Mouse (Mus musculus): ENCODE measurements around the gene Slc43a1. TPM values are rescaled to one million over a fixed set of nuclear protein-coding genes. Genes with fewer than 3 reads are reported as not detected.
"Not testable (repeated sequence)": the region's sequence is repeated elsewhere in the genome, so short reads cannot be mapped to it uniquely, and the experiment has no call there.

Slc43a1 gene
- total RNA-seq, 2 experiments from 2014 or later: 7.7 to 8.4 TPM

GRCm38 (mm10) chr2:84896686-84897085 lies 58.0 kb downstream of the Slc43a1 start:
- DNase-seq: not testable (repeated sequence)

- no peak for DNase-seq
Observed at GRCm38 (mm10) chr2:84912722-84913121, 74.1 kb downstream of the Slc43a1 start.

Other genes with a start within 250 kb of the Slc43a1 start
- gene Ctnnd1, start 188.1 kb upstream of the Slc43a1 start, total RNA-seq (2021): 10 to 100 TPM; 29.6 to 31.2 TPM
- not detected for gene Btbd18, start 179.8 kb upstream of the Slc43a1 start, total RNA-seq (2021)
- 10 to 100 TPM in 1 of 2 experiments, 1 to 10 TPM in 1; 9.7 to 11.9 TPM for gene Selenoh, start 168.1 kb upstream of the Slc43a1 start, total RNA-seq (2021)
- gene Gm28635, start 160.8 kb upstream of the Slc43a1 start, total RNA-seq (2021): 1 to 10 TPM in 1 of 2 experiments, under 1 TPM in 1; 0.94 to 3.4 TPM
- gene Med19, start 160.4 kb upstream of the Slc43a1 start, total RNA-seq (2021): 1 to 10 TPM; 6.7 to 7.6 TPM
- gene Tmx2, start 159.7 kb upstream of the Slc43a1 start, total RNA-seq (2021): 10 to 100 TPM; 47.6 to 69.5 TPM
- 10 to 100 TPM; 56.6 TPM for gene Zdhhc5, start 123.7 kb upstream of the Slc43a1 start, total RNA-seq (2021)
- gene Clp1, start 111.5 kb upstream of the Slc43a1 start, total RNA-seq (2021): 1 to 10 TPM; 3.2 to 3.5 TPM
- gene Ypel4, start 104.8 kb upstream of the Slc43a1 start, total RNA-seq (2021): under 1 TPM; 0.49 to 0.51 TPM
- gene Gm19426, start 95.2 kb upstream of the Slc43a1 start, total RNA-seq (2021): under 1 TPM; 0.54 to 0.95 TPM
- gene Serping1, start 63.4 kb upstream of the Slc43a1 start, total RNA-seq (2021): 10 to 100 TPM; 46.7 to 59.3 TPM
- gene Ube2l6, start 40.0 kb upstream of the Slc43a1 start, total RNA-seq (2021): 1 to 10 TPM; 4.2 to 8.1 TPM
- gene Smtnl1, start 16.2 kb upstream of the Slc43a1 start, total RNA-seq (2021): 100 to 1,000 TPM; 101 to 105 TPM
- 10 to 100 TPM; 49.3 to 51.3 TPM for gene Timm10, start 11.9 kb upstream of the Slc43a1 start, total RNA-seq (2021)
- gene Rtn4rl2, start 47.9 kb downstream of the Slc43a1 start, total RNA-seq (2021): under 1 TPM; 0.43 to 0.54 TPM
- 10 to 100 TPM; 22.9 to 23.4 TPM for gene Slc43a3, start 97.7 kb downstream of the Slc43a1 start, total RNA-seq (2021)
- gene Prg2, start 141.6 kb downstream of the Slc43a1 start, total RNA-seq (2021): not detected
- not detected for gene Prg3, start 149.4 kb downstream of the Slc43a1 start, total RNA-seq (2021)
- 10 to 100 TPM; 25.5 to 28.3 TPM for gene Ssrp1, start 198.4 kb downstream of the Slc43a1 start, total RNA-seq (2021)
- gene P2rx3, start 198.6 kb downstream of the Slc43a1 start, total RNA-seq (2021): under 1 TPM; 0.40 to 0.43 TPM
- gene Tnks1bp1, start 209.2 kb downstream of the Slc43a1 start, total RNA-seq (2021): 10 to 100 TPM; 26.0 to 29.1 TPM